Mouse (Mus musculus) liver, adult (tissue): ENCODE measurements around the gene Wee2.

Experiments
- GATA4 ChIP-seq: IDR thresholded peaks from 2 replicates; pipeline ENCODE4 v1.6.1; 2014; ENCODE audit warnings: mild to moderate bottlenecking, low read length; ENCODE audit not compliant: insufficient replicate concordance

Gene Wee2

DNA sequence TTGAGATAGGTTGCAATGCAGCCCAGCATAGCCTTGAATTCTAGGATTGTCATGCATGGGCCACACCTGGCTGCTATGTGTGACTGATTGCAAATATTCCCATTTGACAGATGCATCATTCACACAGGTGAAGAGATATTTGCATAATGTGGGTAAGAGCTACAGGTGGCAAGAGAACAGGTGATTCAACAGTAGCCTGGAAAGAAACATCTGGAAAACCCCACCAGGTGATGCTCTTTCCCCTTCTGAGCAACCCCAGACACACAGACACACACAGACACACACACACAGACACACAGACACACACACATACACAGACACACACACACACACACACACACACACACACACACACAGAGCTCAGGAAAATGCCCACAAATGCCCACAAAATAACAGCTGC is 7.1 kb upstream of the Wee2 start:
- no peak for TF ChIP-seq GATA4

DNA sequence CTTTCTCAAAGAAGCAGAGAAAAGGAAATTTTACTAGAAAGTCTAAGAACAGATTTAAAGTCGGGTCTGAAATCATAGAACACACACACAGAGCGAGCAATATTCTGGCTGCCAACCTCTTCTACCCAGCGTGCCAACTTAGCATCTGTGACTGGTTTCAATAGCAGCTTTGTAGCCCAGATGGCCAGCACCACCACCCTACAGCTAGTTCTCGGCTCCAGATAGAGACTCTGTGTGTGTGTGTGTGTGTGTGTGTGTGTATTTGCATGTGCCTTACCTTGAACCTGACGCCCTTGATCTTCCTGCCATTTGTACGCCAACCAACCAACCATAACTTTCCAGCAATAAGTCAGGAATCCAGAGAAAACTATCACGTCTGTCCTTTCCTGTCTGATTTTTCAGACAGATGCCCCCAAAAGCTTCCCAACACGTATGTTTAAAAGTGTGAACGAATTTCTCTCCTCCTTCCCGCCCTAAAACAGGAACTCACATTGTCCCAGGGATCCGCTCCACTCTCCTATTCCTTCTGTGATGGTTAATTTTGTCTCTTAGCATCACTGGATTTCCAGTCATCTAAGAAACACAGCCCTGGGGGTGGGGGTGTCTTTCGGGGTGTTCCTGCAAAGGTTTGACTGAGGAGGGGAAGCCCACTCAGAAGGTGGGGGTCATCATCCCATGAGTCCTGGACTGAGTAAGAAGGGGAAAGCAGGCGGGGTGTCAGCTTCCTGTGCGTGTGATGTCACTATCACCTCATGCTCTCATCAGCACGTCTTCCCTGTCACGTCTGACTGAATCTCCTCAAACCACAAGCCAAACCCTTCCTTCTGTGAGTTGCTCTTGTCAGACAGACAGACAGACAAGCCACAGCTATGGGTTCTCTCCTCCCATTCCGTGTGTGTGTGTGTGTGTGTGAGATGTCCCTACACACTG is 6.3 kb upstream of the Wee2 start:
- no peak for TF ChIP-seq GATA4

DNA sequence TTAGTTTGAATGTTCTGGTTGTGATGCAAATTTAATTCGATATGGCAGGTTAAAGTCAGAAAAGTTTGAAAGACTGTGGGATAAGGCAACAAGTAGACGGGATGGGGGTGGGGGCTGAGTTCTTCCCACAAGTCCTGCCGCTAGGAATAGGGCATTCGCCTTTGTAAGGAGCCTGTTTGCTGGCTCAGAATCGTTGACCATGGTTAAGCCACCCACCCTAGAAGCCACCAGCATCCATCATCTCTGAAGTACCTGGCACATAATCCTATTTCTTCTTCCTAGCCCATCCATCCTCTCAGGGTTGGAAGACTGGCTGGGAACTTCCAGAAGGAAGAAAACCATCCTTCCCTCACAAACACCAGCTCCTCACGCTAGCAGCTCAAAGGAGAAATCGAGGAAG is 4.2 kb upstream of the Wee2 start:
- TF ChIP-seq GATA4, result no peak

DNA sequence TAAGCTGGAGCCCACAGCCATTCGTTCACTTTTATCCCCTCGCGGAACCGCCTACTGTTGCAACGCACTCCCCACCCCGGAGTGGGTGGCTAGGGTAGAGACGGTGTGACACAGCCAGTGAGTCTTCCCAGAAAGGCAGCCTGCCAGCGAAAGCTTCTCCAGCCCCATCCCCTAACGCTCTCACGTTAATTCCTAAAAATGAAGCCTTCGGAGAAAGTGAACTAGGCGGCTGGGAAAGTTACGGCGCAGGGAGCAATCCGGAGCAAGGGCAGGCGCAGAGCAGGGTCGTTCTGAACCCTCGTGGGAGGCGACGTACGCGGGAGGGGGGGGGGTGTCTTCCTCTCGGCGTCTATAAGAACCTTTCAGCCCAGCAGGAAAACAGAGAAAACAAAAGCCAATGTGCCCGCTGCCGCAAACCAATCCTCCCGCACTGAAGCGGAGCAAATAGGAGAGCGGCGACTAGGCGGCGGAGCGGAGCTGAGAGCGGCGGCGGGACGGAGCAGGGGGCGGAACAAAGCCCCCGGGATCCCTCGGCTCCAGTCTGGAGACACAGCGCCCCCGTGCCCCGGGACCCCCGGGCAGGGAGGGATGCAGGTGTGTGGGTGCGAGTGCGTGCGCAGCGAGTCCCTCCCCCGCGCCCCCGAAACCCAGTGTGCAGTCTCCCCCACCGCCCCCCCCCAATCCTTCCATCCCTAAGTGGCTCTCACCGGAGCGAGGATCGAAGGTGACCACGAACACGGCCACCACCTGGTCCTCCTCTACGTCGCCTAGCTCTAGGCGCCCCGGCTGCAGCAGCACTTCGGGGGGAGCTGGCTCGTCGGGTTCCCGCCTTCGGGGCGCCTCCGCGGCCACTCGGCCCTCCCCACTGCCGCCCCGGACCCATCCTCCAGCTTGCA is 3.5 kb upstream of the Wee2 start:
- no peak for TF ChIP-seq GATA4

DNA sequence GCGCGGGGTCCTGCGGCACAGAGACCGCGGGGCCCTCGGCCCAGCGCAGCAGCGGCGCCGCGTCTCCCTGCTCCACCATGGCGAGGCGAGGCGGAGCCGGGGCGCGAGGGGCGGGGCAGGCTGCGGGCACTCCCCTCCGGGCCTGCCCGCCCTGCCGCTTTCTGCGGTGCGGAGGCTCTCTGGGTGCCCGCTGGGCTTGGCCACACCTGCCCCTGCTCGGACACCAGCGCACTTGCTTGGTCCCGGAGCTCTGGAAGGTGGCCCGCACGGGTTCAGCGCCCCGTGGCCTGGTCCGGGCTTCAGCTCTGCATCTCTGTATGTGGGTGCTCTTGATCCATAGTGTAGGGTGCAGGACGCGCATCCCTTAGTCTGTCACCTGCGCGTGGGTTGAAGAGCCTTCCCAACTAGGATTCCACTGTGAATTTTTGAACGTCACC is 2.8 kb upstream of the Wee2 start, which contains the start of gene E330009J07Rik:
E330009J07Rik (minus strand) TSS at position 89 of the 437 bp plus-strand sequence.
- TF ChIP-seq GATA4, result no peak

DNA sequence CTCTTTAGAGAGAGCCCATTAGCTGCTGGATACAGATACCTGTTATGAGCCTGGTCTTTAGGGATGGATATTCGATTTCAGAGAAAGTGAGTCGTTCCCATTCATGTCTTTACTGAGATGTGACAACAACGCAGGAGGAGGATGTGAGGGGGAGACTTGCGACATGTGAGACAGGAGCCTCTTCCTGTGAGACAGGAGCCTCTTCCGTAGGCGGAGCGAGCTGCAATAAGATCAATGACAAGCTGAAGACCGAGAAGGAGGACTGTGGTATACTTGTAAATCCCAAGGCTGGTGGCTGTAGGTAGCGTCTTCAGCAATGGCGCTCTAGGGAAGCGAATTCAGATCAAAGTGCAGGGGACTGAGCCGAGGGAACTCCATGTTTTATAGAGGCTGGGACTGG is 843 bp downstream of the Wee2 start:
- no peak for TF ChIP-seq GATA4

DNA sequence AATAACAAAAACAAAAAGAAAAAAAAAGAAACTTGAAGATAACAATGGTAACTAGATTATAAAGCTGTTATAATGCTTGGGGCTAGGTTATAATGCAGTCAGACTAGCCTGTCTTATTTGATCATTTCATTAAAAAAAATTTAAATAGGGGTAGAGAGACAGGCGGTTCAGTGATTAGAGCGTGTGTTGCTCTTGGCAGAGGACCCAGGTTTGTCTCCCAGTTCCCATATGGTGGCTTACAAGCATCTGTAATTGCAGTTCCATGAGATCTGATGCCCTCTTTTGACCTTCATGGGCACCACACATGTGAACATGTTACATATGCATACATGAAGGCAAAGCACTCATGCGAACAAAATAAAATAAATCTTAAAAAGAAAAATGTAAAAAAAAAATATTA is 2.4 kb downstream of the Wee2 start:
- TF ChIP-seq GATA4, result no peak

DNA sequence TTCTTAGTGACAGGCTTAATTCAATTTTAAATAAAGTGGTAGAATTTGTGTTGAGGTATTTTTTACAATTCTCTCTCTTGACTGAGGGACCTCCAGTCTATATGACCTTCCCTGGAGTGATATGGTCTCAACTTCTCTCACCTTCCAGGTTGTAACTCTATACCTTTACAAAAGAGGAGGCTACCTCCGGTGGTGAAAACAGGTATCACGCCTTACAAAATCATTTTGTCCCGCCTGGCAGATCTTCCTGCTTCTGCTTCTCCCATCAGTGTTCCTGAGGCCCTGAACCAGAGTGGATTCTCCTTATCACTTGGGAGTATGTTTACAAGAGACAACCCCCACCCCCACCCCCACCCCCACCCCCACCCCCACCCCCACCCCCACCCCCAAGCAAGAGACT is 2.9 kb downstream of the Wee2 start:
- no peak for TF ChIP-seq GATA4

DNA sequence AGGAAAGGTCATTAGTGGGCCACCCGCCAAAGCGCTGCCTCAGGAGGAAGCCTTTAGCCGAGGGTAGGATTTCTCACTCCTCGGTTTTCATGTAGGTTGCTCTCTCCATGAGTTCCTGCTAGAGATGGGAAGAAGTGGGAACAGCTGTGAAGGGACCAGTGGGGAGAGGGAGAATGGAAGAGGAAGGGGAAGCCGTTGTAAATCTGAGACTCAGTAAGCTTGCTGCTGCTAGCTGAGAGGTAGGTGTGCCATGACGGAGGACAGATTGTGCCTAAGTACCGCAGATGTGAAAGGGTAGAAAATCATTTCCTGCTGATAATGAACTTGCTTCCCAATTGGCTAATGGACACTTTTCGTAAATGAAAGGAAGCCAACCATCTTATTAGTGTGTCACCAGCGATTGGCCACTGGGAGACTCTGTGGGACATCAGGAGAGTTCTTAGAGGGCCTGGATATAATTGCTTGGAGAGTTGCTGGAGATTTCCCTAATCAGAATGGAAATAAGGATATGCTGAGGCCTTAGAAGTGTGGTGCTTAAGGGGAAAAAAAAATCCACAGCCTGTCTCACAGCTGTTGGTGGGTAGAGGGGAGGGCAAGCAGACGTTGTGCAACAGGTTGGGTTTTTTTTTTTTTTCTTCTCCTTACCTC is 4.5 kb downstream of the Wee2 start:
- TF ChIP-seq GATA4, result no peak

DNA sequence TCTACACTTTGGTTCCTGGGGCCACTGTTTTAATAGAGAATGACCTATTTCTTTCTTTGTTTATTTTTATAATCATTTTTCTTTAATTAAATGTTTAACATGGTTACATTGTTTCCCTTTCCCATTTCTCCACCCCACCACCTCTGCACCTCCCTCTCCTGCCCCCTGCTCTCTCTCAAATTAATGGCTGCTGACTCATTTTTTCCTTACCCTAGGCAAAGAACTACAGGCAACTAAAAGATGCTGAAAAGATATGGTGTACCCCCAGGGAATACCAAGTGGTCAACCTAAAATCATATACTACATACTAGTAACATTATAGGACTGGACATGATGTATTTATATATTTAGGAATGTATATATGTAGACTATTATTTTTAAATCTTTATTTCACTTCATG is 9.7 kb downstream of the Wee2 start:
- no peak for TF ChIP-seq GATA4

DNA sequence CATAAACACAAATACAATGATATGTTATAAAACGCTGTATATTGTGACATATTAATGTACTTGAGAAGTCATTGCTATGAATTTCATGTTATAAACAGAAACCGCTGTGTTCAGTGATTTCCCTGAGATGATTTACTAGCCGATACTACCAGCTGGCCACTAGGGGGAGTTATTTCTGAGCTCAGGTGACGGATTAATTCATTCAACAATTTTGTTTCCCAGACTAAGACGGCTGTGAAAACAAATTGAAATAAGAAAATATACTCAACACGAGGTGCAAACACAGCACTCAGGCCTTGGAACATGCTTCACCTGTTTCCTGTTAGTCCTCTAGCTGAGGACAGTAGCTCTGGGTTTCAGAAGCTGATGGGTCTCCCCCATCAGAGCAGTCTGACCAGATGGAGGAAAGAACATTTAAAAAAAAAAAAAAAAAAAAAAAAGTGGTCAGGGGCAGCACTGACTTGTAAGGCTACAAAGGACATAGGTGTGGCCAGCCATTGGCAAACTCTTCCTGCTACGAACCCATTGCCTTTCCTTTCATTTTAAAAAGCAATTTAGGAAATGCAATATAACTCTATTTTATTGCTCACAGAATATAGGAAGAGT is 15.7 kb downstream of the Wee2 start:
- no peak for TF ChIP-seq GATA4

DNA sequence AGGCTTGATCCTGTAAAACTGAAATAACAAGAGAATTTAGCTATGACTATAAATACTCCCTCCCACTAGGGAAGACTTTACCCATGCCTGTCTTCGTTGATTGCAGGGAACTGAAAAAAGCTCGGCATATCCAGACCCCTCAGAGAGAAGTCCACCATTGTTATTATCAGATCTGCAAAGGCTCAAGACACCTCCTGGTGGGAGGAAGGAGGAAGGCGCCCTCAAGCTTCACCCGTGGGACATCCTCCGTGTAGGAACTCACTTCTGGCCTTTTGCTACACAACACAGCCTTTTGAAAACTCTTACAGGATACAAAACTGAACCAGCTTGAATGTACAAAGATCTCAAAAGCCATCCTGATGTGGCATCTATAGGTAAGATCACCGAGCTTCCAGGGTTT is 26.8 kb downstream of the Wee2 start:
- no peak for TF ChIP-seq GATA4

DNA sequence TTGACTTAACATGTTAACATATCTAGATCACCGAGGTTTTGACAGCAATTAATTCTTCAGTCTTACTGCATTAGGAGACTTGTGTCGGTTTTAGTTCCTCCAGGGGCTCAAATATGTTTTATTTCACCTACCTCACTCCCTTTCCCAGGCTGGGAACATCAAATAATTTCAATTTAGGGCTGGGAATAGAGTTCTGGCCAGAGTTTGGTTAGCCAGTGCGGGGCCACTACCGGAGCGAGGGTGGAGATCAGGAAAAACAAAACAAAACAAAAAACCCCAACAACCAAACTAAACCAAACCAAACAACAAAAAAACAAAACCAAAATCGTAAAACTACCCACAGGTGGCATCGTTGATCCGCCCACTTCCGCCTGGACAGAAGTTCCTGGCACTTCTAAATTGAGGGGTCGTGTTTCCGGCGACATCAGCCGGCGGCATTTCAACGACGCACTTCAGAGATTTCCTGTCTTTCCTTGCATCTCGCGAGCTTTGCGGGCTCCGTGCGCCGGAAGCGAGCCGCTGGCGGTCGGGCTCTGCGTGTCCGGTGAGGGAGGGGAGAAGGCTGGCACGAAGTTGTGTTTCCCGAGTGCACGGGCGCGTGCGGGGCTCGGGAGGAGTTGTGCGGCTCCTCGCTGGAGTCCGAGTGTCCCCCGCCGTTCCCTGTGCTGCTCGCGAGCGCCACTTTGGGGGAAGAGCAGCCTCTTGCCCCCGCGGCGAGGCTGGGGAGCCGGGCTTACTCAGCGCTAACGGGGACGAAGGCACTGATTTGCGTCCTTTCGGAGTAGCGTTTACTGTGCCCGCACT is 32.2 kb downstream of the Wee2 start, which contains the start of gene Ssbp1:
Ssbp1 (plus strand) TSS at position 437 of the 804 bp plus-strand sequence.
- peak; percentile 55; the same call in 1 of the 2 replicates for TF ChIP-seq GATA4

DNA sequence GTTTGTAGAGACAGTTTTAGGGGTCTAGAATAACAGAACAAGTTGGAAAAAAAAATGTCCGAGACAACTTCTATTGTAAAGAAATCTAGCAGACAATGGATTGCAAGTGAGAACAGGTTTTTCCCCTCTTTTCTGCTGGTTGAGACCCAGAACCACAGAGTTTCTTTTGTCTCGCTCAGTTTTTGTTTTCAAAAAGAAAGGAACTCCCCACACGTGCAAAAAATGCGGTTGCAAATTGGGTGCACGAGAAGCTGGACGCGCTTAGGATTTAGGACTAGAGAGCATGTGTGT is 32.8 kb downstream of the Wee2 start:
- TF ChIP-seq GATA4, result no peak
